Mouse (Mus musculus) lung, embryonic 15.5 days (tissue): ENCODE measurements at regions not wholly inside any gene's neighbourhood (a gene's known extent, or its start where the extent isn't known, plus 50 kb on each side); places are given as distances from the start of the nearest gene placed in this dataset.
"Not testable (repeated sequence)": the region's sequence is repeated elsewhere in the genome, so short reads cannot be mapped to it uniquely, and the experiment has no call there.

ENCODE experiments used
- ATAC-seq: fragments of 200-750 bp; cut with Nextera tagmentation; 2 replicates; pipeline ENCODE4 v1.8.0; 2017; ENCODE audit warnings: moderate number of reproducible peaks, borderline replicate concordance; ENCODE audit not compliant: low FRiP score, low TSS enrichment; ENCODE audit errors: extremely low read depth
- H3K27ac ChIP-seq: fragments of 300-500 bp; sonication (generic); 2 replicates; pipeline ENCODE4 v1.5.1; 2015; ENCODE audit warnings: moderate library complexity, mild to moderate bottlenecking, inconsistent platforms
- H3K27me3 ChIP-seq: fragments of 300-500 bp; sonication (generic); 2 replicates; pipeline ENCODE4 v1.6.1; 2015; ENCODE audit warnings: inconsistent platforms
- H3K36me3 ChIP-seq: fragments of 300-500 bp; sonication (generic); 2 replicates; pipeline ENCODE4 v1.6.1; 2015; ENCODE audit warnings: inconsistent platforms
- H3K4me1 ChIP-seq: fragments of 300-500 bp; sonication (generic); 2 replicates; pipeline ENCODE4 v1.6.1; 2015; ENCODE audit warnings: inconsistent platforms
- H3K4me2 ChIP-seq: fragments of 300-500 bp; sonication (generic); 2 replicates; pipeline ENCODE4 v1.6.1; 2015; ENCODE audit warnings: inconsistent platforms, mild to moderate bottlenecking, moderate library complexity
- H3K4me3 ChIP-seq: fragments of 300-500 bp; sonication (generic); 2 replicates; pipeline ENCODE4 v1.5.1; 2015; ENCODE audit warnings: mild to moderate bottlenecking, inconsistent platforms
- H3K9ac ChIP-seq: fragments of 300-500 bp; sonication (generic); 2 replicates; pipeline ENCODE4 v1.6.1; 2015; ENCODE audit warnings: inconsistent platforms
- H3K9me3 ChIP-seq: fragments of 300-500 bp; sonication (generic); 2 replicates; pipeline ENCODE4 v1.6.1; 2016; ENCODE audit warnings: inconsistent platforms
- WGBS: fragments of 180-500 bp; shearing (Covaris S2); methylation state at CpG from one replicate; pipeline ENCODE4 v1.1.7; 2015; 5-methylcytosine and 5-hydroxymethylcytosine counted together

GRCm38 (mm10) chr14:58286007-58286525 is 215.7 kb downstream of the Fgf9 start:
- no peak overlapping the region for H3K9ac ChIP-seq
- H3K4me2 ChIP-seq: no peak overlapping the region
- H3K4me3 ChIP-seq: no peak overlapping the region
- H3K36me3 ChIP-seq: no peaks in the 10 kb centered on the region
- no peaks in the 10 kb centered on the region for H3K4me1 ChIP-seq
- no peak for ATAC-seq
- WGBS: 67% methylated on average over 13 of the region's 13 CpGs
- H3K27me3 ChIP-seq: no peaks in the 10 kb centered on the region
- no peaks in the 10 kb centered on the region for H3K9me3 ChIP-seq
- no peak overlapping the region for H3K27ac ChIP-seq

- no peaks in the 10 kb centered on the region for H3K9me3 ChIP-seq
- no peaks in the 10 kb centered on the region for H3K27me3 ChIP-seq
- peak overlapping the region; percentile 7; the same call in 1 of the 2 replicates for H3K4me3 ChIP-seq
- 33% methylated on average over 15 of the region's 15 CpGs for WGBS
- no peaks in the 10 kb centered on the region for H3K4me1 ChIP-seq
- H3K4me2 ChIP-seq: peak overlapping the region; percentile 41
- H3K36me3 ChIP-seq: no peaks in the 10 kb centered on the region
- H3K27ac ChIP-seq: no peak overlapping the region
- ATAC-seq: no peak
- no peak overlapping the region for H3K9ac ChIP-seq
These were observed 212.5 kb downstream of the Fgf9 start for GRCm38 (mm10) chr14:58282708-58283290.

GRCm38 (mm10) chr14:58282264-58282663 is 211.9 kb downstream of the Fgf9 start:
- ATAC-seq: no peak
- Histone ChIP-seq H3K4me1 (no peaks in the 10 kb centered on the region), H3K27me3 (no peaks in the 10 kb centered on the region), H3K4me3 (no peak overlapping the region), H3K9ac (no peak overlapping the region), H3K4me2 (no peak overlapping the region), H3K36me3 (no peaks in the 10 kb centered on the region), H3K9me3 (no peaks in the 10 kb centered on the region), H3K27ac (no peak overlapping the region)
- WGBS: 76% methylated on average over 3 of the region's 3 CpGs

GRCm38 (mm10) chr14:58274440-58274839 is 204.1 kb downstream of the Fgf9 start:
- H3K27ac ChIP-seq: not testable (repeated sequence)
- WGBS: 8% methylated on average over 2 of the region's 2 CpGs

GRCm38 (mm10) chr14:58273693-58274419 is 203.5 kb downstream of the Fgf9 start:
- Histone ChIP-seq H3K27me3 (peaks cover 5% of the 10 kb centered on the region), H3K36me3 (no peaks in the 10 kb centered on the region), H3K4me1 (peaks cover 11% of the 10 kb centered on the region; the same call in 1 of the 2 replicates), H3K9me3 (no peaks in the 10 kb centered on the region), H3K4me2 (no peak overlapping the region), H3K4me3 (no peak overlapping the region), H3K27ac (no peak overlapping the region), H3K9ac (no peak overlapping the region)
- peak; percentile 89 for ATAC-seq
- 43% methylated on average over 10 of the region's 10 CpGs for WGBS

More at GRCm38 (mm10) chr14:58274440-58274839, 204.1 kb downstream of the Fgf9 start:
- H3K9me3 ChIP-seq, H3K4me2 ChIP-seq, H3K9ac ChIP-seq, ATAC-seq, H3K27me3 ChIP-seq, H3K4me3 ChIP-seq, H3K36me3 ChIP-seq: not testable (repeated sequence)
- H3K4me1 ChIP-seq: peaks cover 11% of the 10 kb centered on the region; the same call in 1 of the 2 replicates

GRCm38 (mm10) chr14:58265373-58265772 is 195.0 kb downstream of the Fgf9 start:
- no peaks in the 10 kb centered on the region for H3K27me3 ChIP-seq
- H3K9me3 ChIP-seq: no peaks in the 10 kb centered on the region
- 6% methylated on average over 7 of the region's 7 CpGs for WGBS
- no peak overlapping the region for H3K9ac ChIP-seq
- no peaks in the 10 kb centered on the region for H3K36me3 ChIP-seq
- H3K4me1 ChIP-seq: peaks cover 16% of the 10 kb centered on the region; the same call in 1 of the 2 replicates
- H3K27ac ChIP-seq: peak overlapping the region; percentile 38; the same call in 1 of the 2 replicates
- H3K4me2 ChIP-seq: 0 out of 2 replicates have a peak overlapping the region, but pooled peaks have one; percentile 3
- H3K4me3 ChIP-seq: no peak overlapping the region
- ATAC-seq: no peak

- H3K4me2 ChIP-seq: no peak overlapping the region
- peaks cover 16% of the 10 kb centered on the region; the same call in 1 of the 2 replicates for H3K4me1 ChIP-seq
- H3K9me3 ChIP-seq: no peaks in the 10 kb centered on the region
- ATAC-seq: no peak
- H3K27ac ChIP-seq: no peak overlapping the region
- H3K9ac ChIP-seq: no peak overlapping the region
- 66% methylated on average over 7 of the region's 7 CpGs for WGBS
- no peak overlapping the region for H3K4me3 ChIP-seq
- no peaks in the 10 kb centered on the region for H3K36me3 ChIP-seq
- no peaks in the 10 kb centered on the region for H3K27me3 ChIP-seq
These were observed 194.1 kb downstream of the Fgf9 start for GRCm38 (mm10) chr14:58264401-58264800.

GRCm38 (mm10) chr14:58253369-58253968 is 183.1 kb downstream of the Fgf9 start:
- Histone ChIP-seq H3K4me1 (peaks cover 24% of the 10 kb centered on the region; the same call in 1 of the 2 replicates), H3K9me3 (no peaks in the 10 kb centered on the region), H3K36me3 (no peaks in the 10 kb centered on the region), H3K4me3 (no peak overlapping the region), H3K27me3 (no peaks in the 10 kb centered on the region), H3K4me2 (no peak overlapping the region), H3K27ac (peak overlapping the region; percentile 84), H3K9ac (no peak overlapping the region)
- 31% methylated on average over 3 of the region's 3 CpGs for WGBS
- ATAC-seq: peak; percentile 94

- ATAC-seq: no peak
- no peaks in the 10 kb centered on the region for H3K36me3 ChIP-seq
- no peak overlapping the region for H3K27ac ChIP-seq
- WGBS: 68% methylated on average over 1 of the region's 1 CpGs
- H3K4me3 ChIP-seq: no peak overlapping the region
- no peak overlapping the region for H3K9ac ChIP-seq
- H3K27me3 ChIP-seq: no peaks in the 10 kb centered on the region
- no peaks in the 10 kb centered on the region for H3K4me1 ChIP-seq
- H3K9me3 ChIP-seq: no peaks in the 10 kb centered on the region
- no peak overlapping the region for H3K4me2 ChIP-seq
These were observed 155.5 kb downstream of the Fgf9 start for GRCm38 (mm10) chr14:58225869-58226268.

- no peak for ATAC-seq
These were observed 154.1 kb downstream of the Fgf9 start for GRCm38 (mm10) chr14:58224419-58224818.

GRCm38 (mm10) chr14:58208401-58208800 is 138.1 kb downstream of the Fgf9 start:
- 88% methylated on average over 1 of the region's 1 CpGs for WGBS
- no peaks in the 10 kb centered on the region for H3K36me3 ChIP-seq

More at GRCm38 (mm10) chr14:58224419-58224818, 154.1 kb downstream of the Fgf9 start:
- Histone ChIP-seq H3K9ac (no peak overlapping the region), H3K27me3 (no peaks in the 10 kb centered on the region), H3K4me1 (no peaks in the 10 kb centered on the region), H3K27ac (no peak overlapping the region), H3K36me3 (no peaks in the 10 kb centered on the region), H3K4me2 (no peak overlapping the region), H3K9me3 (no peaks in the 10 kb centered on the region), H3K4me3 (no peak overlapping the region)
- WGBS: 81% methylated on average over 3 of the region's 3 CpGs

More at GRCm38 (mm10) chr14:58208401-58208800, 138.1 kb downstream of the Fgf9 start:
- Histone ChIP-seq H3K27me3 (no peaks in the 10 kb centered on the region), H3K4me1 (no peaks in the 10 kb centered on the region), H3K27ac (no peak overlapping the region), H3K4me3 (no peak overlapping the region), H3K9ac (no peak overlapping the region), H3K4me2 (no peak overlapping the region), H3K9me3 (no peaks in the 10 kb centered on the region)
- ATAC-seq: no peak
